Mouse (Mus musculus): ENCODE results near the gene Matn4.

Gene Matn4

GRCm38 (mm10) chr2:164417198-164417597, 12.2 kb upstream of the Matn4 start:
- peak in 1 of 2 experiments; percentile 33 for DNase-seq (ENCODE audit: low read depth in 2 of 2, low spot score in 2 of 2)

GRCm38 (mm10) chr2:164414581-164414980, 9.6 kb upstream of the Matn4 start:
- DNase-seq (ENCODE audit: low read depth in 2 of 2, low spot score in 2 of 2) = no peak

- DNase-seq (ENCODE audit: low read depth in 2 of 2, low spot score in 2 of 2) = no peak
Observed at GRCm38 (mm10) chr2:164414167-164414566, 9.2 kb upstream of the Matn4 start.

GRCm38 (mm10) chr2:164407708-164408107, 2.7 kb upstream of the Matn4 start:
- peak; percentile 30 to 36 for DNase-seq (ENCODE audit: low read depth in 2 of 2, low spot score in 2 of 2)

GRCm38 (mm10) chr2:164405519-164405918, 559 bp upstream of the Matn4 start:
- DNase-seq (ENCODE audit: low read depth in 2 of 2, low spot score in 2 of 2) = no peak

GRCm38 (mm10) chr2:164404082-164404990, 624 bp downstream of the Matn4 start:
- DNase-seq (ENCODE audit: low read depth in 2 of 2, low spot score in 2 of 2) = no peak

- DNase-seq (ENCODE audit: low read depth in 2 of 2, low spot score in 2 of 2) = no peak
Observed at GRCm38 (mm10) chr2:164403396-164404081, 1.4 kb downstream of the Matn4 start.

- peak; percentile 41 to 48 for DNase-seq (ENCODE audit: low read depth in 2 of 2, low spot score in 2 of 2)
Observed at GRCm38 (mm10) chr2:164402906-164403305, 2.1 kb downstream of the Matn4 start, which contains the start of gene Rbpjl. Gene Rbpjl (plus strand): TSS chr2:164403141.

GRCm38 (mm10) chr2:164396911-164397310, 8.0 kb downstream of the Matn4 start:
- DNase-seq (ENCODE audit: low read depth in 2 of 2, low spot score in 2 of 2) = no peak

GRCm38 (mm10) chr2:164396076-164396475, 8.9 kb downstream of the Matn4 start:
- DNase-seq (ENCODE audit: low read depth in 2 of 2, low spot score in 2 of 2) = no peak

- no peak for DNase-seq (ENCODE audit: low read depth in 2 of 2, low spot score in 2 of 2)
Observed at GRCm38 (mm10) chr2:164393126-164393525, 11.8 kb downstream of the Matn4 start.

GRCm38 (mm10) chr2:164389499-164389898, 15.5 kb downstream of the Matn4 start:
- peak; percentile 63 to 81 for DNase-seq (ENCODE audit: low read depth in 2 of 2, low spot score in 2 of 2)

- no peak for DNase-seq (ENCODE audit: low read depth in 2 of 2, low spot score in 2 of 2)
Observed at GRCm38 (mm10) chr2:164389020-164389419, 15.9 kb downstream of the Matn4 start, which contains the start of gene Slpi. Gene Slpi (minus strand): TSS chr2:164389095.

GRCm38 (mm10) chr2:164386953-164387352, 18.0 kb downstream of the Matn4 start:
- DNase-seq (ENCODE audit: low read depth in 2 of 2, low spot score in 2 of 2) = peak in 1 of 2 experiments; percentile 50

GRCm38 (mm10) chr2:164385927-164386763, 18.8 kb downstream of the Matn4 start:
- no peak for DNase-seq (ENCODE audit: low read depth in 2 of 2, low spot score in 2 of 2)

- DNase-seq (ENCODE audit: low read depth in 2 of 2, low spot score in 2 of 2) = no peak
Observed at GRCm38 (mm10) chr2:164383656-164384399, 21.1 kb downstream of the Matn4 start.

GRCm38 (mm10) chr2:164382971-164383370, 22.0 kb downstream of the Matn4 start:
- DNase-seq (ENCODE audit: low read depth in 2 of 2, low spot score in 2 of 2) = no peak

GRCm38 (mm10) chr2:164381726-164382125, 23.2 kb downstream of the Matn4 start:
- no peak for DNase-seq (ENCODE audit: low read depth in 2 of 2, low spot score in 2 of 2)

GRCm38 (mm10) chr2:164377478-164378426, 27.2 kb downstream of the Matn4 start:
- DNase-seq (ENCODE audit: low read depth in 2 of 2, low spot score in 2 of 2) = no peak
